Mouse (Mus musculus): Measurements from ENCODE around the gene Tcf15. TPM values are rescaled to one million over a fixed set of nuclear protein-coding genes. Genes with fewer than 3 reads are reported as not detected.

Tcf15 gene
- polyA plus RNA-seq, 3 experiments from 2014 or later, result not detected

DNA sequence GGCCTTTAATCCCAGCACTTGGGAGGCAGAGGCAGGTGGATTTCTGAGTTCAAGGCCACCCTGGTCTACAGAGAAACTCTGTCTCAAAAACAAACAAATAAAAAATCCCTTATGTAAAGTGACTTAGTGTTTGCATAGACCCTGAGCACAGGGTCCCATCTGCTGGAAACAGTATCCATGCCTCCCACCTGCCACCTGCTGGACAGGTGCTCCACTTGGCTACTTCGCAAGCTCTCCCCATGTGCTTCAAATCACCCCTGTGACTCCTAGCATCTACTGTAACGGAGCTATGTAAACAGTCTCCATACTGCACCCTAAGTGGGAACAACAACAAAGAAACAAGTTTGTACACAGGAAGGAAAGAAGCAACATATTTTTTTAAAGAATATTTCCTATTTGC is 14.8 kb upstream of the Tcf15 start:
- ATAC-seq, result no peak

DNA sequence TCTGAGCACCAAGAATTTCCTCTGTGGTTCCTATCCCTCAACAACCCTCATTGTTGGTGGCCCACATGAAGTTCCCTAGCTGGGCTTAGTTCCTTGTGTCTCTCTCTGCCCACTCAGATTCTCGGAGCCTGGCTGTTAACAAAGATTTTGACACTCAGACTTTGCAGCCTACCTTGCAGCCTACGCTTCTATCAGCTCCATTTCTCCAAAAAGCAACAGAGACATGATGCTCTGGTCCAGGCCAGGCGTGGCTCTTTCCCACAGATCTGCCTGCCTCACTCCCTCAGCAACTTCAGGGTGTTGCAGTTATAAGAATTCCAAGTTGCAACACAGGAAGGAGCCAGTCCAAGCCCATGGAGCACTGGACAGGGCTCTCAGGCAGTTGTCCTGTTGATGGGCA is 13.6 kb upstream of the Tcf15 start:
- ATAC-seq, result no peak

DNA sequence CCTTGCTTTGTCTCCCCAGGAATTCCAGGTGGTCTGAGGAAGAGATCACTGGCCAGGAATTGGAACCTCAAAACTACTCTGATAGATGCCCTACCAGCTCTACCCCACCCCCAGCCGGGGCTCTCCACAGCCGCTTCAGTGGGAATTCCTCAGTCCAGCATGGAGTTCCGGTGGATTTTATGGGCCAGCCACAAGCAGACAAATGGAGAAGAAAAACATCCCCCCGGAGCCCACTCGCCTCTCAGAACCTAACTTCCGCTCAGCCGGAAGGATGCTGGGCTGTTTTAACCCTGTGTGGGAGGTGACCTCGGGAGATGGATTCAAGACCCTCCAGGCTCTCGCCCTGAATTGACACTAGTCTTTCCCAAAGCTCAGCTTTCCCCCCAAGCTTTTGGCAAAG is 11.3 kb upstream of the Tcf15 start:
- no peak for ATAC-seq

DNA sequence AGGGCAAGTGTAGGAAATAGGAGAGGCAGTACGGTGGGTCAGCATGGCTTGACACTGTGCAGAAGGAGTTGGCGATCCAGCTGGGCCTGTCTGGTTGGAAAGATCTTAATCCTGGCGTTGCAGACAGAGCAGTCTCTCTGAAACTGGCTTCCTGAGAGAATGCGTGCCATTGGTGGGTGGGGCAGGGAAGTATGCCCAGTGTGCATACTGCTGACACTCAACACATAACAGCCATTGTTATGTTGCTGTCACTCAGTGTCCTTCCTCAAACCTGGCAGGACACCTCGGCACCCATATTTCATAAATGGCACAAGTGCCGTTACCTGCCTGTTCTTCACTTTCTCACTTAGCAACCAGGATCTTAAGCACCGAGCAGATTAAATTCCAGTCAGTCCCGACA is 10.7 kb upstream of the Tcf15 start:
- ATAC-seq, result no peak

DNA sequence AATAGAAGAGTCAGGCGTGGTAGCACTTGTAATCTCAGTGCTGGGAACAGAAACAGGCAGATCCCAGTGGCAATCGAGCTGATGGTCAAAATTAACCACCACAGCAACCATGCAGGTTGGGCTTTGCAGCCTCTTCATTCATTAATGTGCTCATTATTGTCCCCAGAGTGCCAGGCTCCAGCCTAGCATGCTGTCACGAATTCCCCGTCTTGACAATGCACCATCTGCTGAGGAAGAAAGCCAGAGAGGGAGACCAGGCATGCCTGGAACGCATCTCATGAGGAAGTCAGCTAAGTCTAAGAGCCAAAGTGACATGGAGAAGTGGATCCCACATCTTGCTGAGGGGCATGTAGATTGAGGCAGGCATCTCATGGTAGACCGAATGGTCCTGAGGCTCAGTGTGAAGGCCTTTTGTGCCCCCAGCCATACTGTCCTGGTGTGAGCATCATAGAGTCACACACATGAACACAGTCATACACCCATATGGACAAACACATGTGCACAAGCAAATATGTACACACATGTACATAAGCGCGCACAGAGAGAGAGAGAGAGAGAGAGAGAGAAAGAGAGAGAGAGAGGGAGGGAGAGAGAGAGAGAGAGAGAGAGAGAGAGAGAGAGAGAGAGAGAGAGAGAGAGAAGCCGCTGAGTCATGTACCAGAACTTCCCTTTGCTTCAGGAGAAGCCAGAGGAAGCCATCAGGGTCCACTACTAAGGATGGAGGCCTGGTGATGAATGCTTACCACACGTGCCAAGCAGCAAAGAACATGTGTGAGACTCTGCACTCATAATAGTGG is 4.0 kb upstream of the Tcf15 start:
- no peak for ATAC-seq

DNA sequence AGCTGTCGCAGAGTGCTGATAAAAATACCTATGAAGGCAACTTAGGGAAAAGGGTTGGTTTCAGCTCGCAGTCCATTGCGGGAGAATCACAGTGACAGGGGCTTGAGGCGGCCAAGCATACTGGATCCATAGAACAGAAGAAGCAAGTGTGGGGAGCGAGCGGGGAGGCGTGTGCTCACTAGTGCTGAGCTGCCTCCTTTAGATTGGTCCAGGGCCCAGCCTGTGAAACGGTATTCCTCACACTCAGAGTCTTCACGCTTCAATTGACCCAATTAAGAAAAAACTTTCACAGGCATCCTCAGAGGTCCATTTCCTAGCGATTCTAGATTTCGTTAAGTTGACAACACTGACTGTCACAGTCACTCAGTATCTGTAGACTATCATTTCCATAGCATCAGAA is 2.4 kb upstream of the Tcf15 start:
- ATAC-seq, result no peak

DNA sequence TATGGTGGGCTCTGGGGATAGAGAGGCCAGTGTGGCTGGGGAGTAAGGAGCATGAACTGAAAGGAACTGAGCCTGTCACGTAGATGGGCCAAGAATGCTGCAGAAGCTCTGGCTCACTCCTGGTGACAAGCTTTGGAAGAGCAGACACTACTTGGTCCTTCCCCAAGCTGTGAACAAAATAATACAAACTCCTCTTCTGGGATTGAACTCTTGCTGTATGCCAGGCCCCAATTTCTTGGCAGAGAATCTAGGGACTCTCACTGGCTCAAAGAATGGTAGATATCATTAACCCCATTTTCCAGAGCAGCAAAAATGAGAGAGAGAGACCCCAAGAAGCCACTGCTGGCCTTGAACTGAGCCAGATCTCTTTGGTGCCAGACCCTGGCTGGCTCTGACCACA is 1.9 kb upstream of the Tcf15 start:
- no peak for ATAC-seq

DNA sequence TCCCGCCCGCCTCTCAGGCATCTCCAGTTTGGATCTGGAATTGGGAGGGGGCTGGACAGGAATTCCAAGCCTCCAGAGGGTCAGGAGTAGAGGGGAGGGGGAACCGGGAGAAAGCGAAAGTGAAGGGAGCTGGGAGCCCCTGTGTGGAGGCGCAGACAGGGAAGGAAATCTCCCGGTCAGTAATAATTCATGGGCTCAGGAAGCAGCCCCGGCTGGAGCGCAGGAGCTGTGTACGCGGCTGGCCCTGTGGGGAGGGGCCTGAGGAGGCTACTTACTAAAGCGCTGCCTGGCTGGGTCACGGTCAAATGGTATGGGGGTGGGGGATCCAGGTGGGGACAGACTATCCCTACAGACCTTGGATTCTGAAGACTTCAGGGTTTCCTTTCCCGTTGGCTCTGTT is 1.3 kb upstream of the Tcf15 start:
- ATAC-seq, result no peak

DNA sequence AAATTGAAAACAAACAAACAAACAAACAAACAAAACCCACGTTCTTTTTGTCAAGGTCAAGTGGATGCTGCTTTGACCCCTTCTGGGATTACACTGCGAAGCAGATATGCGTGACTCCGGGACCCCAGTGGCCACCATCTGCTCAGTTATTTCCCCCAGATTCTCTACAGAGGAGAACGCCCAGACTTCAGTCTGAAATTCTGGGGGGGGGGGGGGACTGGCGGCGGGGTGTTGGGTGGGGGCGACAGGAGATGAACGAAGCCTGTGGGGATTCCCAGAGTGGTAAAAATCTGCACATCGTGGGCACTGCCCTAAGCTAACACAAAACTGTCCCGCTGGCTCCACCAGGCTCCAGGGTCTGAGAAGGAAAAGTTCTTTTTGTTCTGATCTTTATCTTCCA is 790 bp upstream of the Tcf15 start:
- no peak for ATAC-seq

DNA sequence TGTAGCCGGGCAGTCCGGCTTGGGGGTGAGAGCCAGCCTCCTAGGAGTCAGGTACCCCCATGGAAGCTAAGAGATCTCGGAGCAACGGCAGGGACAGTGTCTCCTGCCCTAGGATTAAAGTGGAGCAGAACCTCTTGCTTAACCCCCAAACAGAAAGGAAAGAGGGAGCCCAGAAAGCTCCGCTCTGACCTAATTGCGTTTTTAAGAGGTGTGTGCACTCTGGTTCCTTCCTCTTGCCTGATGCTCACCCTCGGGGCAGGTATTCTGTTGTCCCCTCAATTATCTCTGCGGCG is 743 bp downstream of the Tcf15 start:
- ATAC-seq, result no peak

DNA sequence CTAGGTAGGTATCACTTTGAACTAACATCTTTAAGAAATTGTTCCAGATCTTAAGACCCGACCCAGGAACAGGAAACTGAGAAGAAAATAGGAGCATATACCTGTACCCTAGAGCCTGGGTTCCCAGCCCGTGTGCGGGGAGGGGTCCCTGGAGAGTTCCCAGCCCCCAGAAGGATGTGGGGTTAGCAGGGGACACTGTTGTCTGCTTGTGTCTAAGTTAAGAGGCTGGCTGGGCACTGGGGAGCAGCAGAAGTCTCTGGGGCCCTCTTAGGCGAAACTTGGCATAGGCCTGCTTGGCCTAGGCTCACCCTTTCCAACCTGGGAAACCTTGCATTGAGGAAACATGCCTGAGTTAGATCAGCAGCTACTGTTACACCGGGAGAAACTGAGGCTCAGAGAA is 1.1 kb downstream of the Tcf15 start:
- ATAC-seq, result no peak

DNA sequence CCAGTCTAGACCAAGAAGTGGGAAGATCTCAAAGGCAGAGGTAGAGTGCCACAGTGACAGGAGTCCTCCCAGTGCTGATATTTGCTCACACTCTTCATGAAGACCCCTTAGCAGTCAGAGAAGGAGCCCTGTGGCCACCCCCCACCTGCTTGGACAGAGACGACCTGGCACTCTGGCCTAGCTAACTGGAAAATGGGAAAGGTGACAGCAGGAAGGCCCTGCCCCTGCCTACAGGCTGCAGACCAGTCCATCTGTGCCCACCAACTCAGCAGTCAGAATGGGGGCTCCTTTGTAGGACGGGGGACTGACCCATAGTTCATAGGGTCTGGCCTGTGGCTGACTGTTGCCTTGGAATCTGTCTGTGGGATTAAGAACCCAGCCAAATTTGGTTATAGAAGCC is 2.4 kb downstream of the Tcf15 start:
- no peak for ATAC-seq

DNA sequence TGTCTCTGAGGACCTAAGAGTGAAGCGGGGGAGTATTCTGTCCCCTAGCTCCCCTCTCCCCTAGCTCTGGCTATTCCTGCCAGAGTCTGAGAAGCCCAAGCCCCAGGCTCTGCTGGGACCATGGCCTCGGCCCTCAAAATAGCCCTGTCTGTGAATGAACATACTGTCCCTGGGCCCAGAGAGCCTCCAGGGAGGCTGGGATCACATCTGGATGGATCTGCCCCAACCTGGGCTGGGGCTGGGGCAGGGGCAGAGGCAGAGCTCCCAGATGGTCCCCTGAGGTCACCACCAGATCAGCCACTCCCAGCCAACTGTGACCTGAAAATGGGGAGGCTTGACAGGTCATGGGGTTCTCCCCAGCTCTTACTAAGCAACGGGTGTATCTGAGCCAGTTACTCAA is 3.7 kb downstream of the Tcf15 start:
- no peak for ATAC-seq

DNA sequence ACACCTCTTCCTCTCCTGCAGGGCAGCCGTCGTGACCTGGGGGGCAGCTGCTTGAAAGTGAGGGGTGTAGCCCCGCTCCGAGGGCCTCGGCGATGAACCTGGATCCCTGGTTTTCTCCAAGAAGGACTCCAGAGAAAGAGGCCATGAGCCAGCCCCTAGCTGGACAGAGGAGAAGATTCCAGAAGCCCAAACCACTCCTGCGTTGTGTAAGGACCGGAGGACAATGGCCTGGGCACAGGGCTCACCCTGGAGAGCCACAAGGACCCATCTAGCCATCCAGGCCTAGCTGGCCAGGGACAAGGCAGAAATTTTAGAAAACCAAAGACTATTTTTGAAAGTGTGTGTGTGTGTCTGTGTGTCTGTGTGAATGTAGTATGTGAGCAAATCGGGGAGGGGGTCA is 5.3 kb downstream of the Tcf15 start:
- no peak for ATAC-seq

DNA sequence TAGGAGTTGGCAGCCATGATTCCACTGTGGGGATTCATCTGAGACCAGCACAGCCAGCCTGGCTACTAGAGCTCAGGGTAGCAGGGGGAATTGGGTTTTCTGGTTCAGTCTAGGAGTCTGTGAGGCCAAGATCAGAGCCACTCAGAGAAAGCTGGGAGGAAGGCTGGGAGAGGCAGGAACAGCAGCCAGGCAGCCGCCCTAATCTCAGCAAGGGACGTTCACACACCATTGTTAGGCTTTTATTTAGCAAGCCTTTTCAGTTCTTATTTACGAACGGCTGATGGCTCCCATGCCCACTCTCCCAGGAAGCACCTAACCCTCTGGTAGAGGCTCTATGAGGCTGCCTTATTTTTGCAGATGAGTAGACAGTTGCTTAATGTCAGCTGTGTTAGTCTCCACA is 6.5 kb downstream of the Tcf15 start:
- no peak for ATAC-seq

DNA sequence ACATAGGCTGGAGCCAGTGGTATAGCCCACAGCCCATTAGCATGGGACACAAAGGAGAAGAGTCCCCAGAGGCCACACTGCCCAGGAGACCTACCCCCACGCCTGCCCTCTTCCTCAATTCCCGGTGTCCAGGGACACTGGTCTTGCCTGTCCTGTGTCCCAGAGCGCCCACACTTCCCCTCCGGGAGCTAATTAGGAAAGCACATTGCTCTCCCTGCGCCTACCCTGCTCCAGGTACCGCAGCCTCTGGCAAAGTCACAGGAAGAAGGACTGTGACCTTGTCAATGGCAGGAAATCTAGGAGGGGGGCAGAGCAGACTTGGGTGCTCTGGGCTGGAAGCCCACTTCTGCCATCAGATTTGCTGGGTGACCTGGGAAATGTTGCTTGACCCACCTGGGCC is 7.0 kb downstream of the Tcf15 start:
- no peak for ATAC-seq

DNA sequence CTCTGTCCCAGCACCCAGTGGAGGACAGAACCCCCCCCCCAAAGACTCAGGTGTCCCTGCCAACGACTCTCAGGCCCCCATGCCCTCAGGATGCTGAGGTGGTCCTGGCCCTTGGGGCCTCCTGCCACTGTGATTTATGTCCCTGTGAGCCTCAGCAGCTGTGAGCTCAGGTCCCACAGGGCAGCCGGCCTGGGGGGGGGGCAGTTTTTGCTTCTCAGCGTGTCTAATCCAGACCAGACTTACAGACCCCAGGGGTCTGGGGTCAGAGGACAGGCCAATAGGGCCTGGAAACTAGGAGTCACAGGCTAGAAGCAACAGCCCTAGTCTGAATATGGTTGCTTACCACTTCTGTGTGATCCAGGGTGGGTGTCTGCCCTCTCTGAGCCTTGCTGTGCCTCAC is 10.0 kb downstream of the Tcf15 start:
- ATAC-seq, result no peak

DNA sequence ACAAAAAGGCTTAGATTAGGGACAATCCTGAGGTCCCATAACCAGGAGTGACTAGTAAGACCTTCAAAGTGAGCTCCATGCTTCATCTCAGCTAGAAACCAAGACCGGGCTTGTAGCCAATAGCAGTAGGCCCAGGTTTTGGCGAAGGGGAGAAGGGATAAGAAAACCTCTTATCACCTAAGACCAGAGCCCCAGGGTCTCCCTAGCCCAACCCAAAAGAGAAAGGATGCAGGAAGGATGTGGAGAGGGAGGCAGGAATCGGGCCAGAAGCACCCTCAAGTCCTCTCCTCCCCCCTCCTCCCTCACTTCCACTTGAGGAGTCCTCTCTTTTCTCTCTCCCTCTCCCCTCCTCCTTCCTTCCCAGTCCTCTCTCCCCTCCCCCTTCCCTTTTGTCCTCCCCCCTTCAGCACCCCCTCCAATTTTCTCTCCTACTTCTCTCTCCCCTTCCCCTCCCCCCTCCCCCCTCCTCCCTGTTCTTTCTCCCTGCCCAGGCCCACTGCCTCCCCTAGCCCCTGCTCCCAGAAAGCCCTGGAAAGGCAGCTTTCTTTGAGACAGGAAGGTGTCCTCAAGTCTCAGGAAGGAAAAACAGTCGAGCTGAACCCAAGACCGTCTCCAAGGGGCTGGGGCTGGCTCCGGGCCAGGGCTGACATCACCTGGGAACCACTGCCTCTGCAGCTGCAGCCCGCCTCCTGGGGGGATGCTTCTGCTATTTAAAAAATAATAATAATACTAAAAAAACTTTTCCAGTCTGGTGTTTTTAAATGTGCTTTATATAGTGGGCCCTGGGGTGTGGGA is 12.2 kb downstream of the Tcf15 start:
- ATAC-seq, result no peak

DNA sequence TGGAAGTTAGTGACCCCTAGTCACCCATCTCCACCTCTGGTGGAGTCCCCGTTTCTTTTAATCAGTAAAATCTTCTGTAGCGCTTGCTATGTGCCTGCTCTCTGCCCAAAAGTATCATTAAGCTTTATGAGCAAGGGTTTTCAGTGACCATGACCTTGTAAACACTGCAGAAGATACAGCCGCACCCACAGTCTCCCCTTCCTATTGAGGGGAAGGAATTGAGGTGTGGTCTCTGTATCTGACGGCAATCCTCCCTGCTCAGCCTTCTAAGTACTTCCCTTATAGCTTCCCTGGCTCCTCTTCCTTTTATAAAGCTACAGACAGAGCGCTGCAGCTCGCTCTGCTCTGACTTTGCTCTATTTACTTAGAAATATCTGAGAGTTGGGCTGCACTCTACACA is 13.1 kb downstream of the Tcf15 start:
- no peak for ATAC-seq

DNA sequence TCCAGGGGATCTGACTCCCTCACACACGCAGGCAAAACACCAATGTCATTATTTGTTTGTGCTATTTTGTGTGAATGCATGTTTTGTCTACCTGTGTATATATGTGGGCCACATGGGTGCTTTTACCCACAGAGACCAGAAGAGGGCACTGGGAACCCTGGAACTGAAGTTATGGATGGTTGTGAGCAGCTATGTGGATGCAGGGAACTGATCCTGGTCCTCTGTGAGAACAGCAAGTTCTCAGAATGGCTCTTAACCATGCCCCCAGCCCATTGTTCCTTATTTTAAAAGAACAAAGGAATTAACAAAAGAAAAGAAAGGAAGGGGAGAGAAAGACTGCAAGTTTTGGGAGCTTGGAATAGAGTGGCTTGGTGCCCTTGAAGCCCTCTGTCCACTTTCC is 16.1 kb downstream of the Tcf15 start:
- no peak for ATAC-seq

DNA sequence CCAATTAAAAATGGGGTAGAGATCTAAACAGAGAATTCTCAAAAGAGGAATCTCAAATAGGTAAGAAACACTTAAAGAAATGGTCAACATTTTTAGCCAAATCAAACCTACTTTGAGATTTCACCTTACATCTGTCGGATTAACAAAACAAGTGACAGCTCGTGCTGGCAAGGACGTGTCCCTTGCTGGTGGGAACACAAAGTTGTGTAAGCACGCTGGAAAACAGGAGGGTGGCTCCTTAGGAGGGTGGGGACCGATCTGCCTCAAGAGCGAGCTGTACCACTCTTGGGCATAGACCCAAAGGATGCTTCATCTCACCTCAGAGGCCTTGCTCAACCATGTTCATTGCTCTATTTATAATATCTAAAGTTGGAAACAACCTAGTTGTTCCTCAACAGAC is 22.9 kb downstream of the Tcf15 start:
- ATAC-seq, result no peak

DNA sequence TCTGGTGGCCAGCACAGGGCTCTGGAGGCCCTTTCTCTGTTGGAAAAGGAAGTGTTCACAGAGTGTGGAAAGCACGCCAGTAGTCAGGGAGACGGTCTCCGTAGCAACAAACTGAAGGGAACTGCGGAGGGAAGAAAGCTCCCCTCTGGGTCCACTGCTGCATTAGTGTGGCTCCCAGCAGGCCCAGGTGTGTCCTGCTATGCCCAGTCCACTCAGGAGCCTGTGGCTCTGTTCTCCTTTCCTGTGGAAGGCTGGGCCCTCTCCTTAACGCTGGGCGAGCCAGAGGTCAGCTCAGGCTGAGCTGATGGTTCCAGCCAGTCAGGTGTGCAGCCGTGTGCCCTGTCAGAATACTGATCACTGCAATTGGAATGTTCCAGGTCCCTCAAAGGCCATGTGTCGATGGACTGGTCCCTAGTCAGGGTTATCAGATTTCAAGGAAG is 24.5 kb downstream of the Tcf15 start:
- no peak for ATAC-seq

DNA sequence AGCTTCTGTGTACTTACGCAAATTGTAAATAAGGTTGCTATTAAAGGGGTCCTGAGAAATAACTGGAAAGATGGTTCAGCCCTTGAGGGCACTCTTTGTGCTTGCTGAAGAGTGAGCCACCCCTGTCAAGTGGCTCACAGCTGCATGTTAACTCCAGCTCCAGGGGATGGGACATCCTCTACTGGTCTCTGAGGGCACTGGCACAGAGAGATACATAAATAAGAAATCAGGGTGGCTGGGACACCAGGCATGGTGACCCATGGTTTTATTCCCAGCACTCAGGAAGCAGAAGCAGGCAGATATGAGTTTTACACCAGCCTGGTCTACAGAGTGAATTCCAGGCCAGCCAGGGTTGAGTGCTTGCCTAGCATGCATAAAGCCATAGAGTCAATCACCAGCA is 26.0 kb downstream of the Tcf15 start:
- no peak for ATAC-seq

DNA sequence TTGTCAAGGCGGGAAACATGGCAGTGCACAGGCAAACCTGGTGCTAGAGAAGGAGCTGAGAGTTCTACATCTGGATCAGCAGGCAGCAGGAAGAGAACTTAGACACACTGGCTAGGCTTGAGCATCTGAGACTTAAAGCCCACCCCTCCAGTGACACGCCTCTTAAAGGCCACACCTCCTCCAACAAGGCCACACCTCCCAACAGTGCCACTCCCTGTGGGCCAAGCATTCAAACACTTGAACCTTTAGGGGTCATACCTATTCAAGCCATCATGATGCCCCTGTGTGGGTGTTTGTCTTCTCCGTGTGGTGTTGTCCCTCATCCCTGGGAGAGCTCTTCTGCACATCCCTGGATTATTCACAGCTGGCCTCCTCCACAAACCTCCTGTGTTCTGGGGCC is 31.5 kb downstream of the Tcf15 start:
- ATAC-seq, result no peak

DNA sequence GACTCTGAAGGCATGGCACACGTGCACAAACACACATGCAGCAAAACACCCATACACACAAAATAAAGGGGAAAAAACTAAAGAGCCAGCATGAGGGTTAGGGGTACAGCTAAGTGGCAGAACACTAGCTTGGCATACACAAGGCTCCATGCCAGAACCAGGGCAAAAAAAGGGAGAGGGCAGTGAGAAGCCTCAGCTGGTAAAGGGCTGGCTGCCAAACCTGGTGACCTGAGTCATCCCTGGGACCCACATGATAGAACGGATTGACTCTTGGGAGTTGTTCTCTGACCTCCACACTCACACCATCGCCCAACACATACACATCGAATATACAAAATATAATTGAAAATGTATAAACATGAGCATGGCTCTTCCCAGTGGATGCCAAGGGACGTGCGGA is 33.3 kb downstream of the Tcf15 start:
- ATAC-seq, result no peak

All from inflammation-experienced regulatory T-cells, adult 6 months (primary cell).